Mouse (Mus musculus): ENCODE results near the gene Ms4a13. TPM values are rescaled to one million over a fixed set of nuclear protein-coding genes. Genes with fewer than 3 reads are reported as not detected.

The Ms4a13 gene
- not detected in 2 replicates for polyA plus RNA-seq (2014; fragmentation: Nextera tagmentation; extraction: Ambion mirVana)

DNA sequence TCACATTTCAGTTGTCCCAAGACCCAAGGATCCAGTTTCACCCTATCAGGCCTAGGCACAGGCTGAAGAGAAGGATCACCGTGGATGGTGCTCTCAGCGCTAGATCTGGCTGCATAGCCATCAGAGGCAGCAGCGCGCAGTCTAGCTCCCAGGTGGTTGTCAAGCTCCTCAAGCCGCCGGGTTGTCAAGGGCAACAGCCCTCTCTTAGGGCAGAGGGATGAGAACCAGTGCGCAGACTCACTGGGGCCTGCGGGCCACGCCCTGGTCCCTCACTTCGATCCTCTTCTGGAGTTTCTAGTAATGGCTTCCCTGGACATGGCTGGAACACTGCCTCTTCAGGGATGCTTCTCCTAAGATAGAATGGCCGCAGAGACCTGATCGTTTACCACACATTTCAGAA, at the start of gene Ms4a13:
Gene Ms4a13 (minus strand): TSS at position 192 of the 400 bp plus-strand sequence.
- DNase-seq (no peak), ATAC-seq (ENCODE audit: low FRiP score, low TSS enrichment) (no peak)
- H3K4me3 ChIP-seq (replicated peaks; ENCODE audit: low read depth, low read length): no peak within 1 kb of the TSS
- no peaks in the 10 kb centered on the region for H3K27me3 ChIP-seq (ENCODE audit: control insufficient read depth, insufficient read depth, low read length)
- H3K9me3 ChIP-seq (ENCODE audit: control insufficient read depth, low read length): no peaks in the 10 kb centered on the region
- H3K27ac ChIP-seq (replicated peaks; ENCODE audit: low read depth, low read length): no peak within 1 kb of the TSS
- 72% methylated on average over 12 of the region's 12 CpGs for WGBS
- no peaks in the 10 kb centered on the region for H3K36me3 ChIP-seq (ENCODE audit: control insufficient read depth, insufficient read depth, low read length)
- no peak within 1 kb of the TSS for H3K4me2 ChIP-seq (ENCODE audit: low read length)
- no peak within 1 kb of the TSS for H3K9ac ChIP-seq (replicated peaks; ENCODE audit: low read length)
- no peaks in the 10 kb centered on the region for H3K4me1 ChIP-seq (ENCODE audit: control insufficient read depth, insufficient read depth, low read length)

DNA sequence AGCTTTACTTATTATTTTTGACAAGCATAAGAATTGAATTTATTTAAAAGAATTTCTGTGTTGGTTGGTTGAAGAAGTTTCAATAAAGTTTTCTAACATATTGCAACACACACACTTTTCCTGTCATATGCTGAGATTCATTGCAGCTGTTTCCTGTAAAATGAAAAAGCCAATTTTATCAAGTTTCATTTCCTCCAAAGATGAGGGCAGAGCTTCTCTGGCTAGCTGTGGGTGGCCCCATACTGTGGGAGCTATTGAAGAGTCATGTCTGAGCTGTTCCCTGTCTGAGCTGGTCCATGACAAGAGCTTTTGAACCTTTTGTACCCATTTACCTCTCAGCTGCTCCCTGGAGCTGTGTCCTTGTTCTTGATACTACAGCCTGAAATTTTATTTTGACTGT, 47.7 kb upstream of the Ms4a13 start:
- no peak for DNase-seq
- H3K9me3 ChIP-seq (ENCODE audit: control insufficient read depth, low read length): no peaks in the 10 kb centered on the region
- no peaks in the 10 kb centered on the region for H3K36me3 ChIP-seq (ENCODE audit: control insufficient read depth, insufficient read depth, low read length)
- ATAC-seq (ENCODE audit: low FRiP score, low TSS enrichment): no peak
- H3K4me3 ChIP-seq (replicated peaks; ENCODE audit: low read depth, low read length): no peak overlapping the region
- H3K27me3 ChIP-seq (ENCODE audit: control insufficient read depth, insufficient read depth, low read length): no peaks in the 10 kb centered on the region
- H3K27ac ChIP-seq (replicated peaks; ENCODE audit: low read depth, low read length): no peak overlapping the region
- H3K9ac ChIP-seq (replicated peaks; ENCODE audit: low read length): no peak overlapping the region
- H3K4me2 ChIP-seq (ENCODE audit: low read length): no peak overlapping the region
- no peaks in the 10 kb centered on the region for H3K4me1 ChIP-seq (ENCODE audit: control insufficient read depth, insufficient read depth, low read length)

DNA sequence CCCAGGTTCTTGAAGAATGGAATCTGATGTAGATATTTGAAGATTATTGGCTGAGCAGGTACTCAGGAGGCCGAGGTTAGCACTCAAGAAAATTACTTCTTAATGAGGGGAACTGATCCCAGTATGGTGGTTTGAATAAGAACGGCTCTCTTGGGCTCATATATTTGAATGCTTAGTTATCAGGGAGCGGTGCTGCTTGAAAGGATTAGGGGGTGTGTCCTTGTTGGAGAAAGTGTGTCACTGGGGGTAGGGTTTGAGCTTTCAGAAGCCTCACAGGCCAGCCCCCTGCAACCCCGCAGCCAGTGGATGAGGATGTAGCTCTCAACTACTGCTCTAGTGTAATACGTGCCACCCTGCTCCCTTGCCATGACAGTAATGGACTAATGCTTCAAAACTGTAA, 46.0 kb upstream of the Ms4a13 start:
- Histone ChIP-seq H3K27ac (replicated peaks; ENCODE audit: low read depth, low read length) (no peak overlapping the region), H3K36me3 (ENCODE audit: control insufficient read depth, insufficient read depth, low read length) (no peaks in the 10 kb centered on the region), H3K27me3 (ENCODE audit: control insufficient read depth, insufficient read depth, low read length) (no peaks in the 10 kb centered on the region), H3K4me3 (replicated peaks; ENCODE audit: low read depth, low read length) (no peak overlapping the region), H3K4me2 (ENCODE audit: low read length) (no peak overlapping the region), H3K9me3 (ENCODE audit: control insufficient read depth, low read length) (no peaks in the 10 kb centered on the region), H3K9ac (replicated peaks; ENCODE audit: low read length) (no peak overlapping the region), H3K4me1 (ENCODE audit: control insufficient read depth, insufficient read depth, low read length) (no peaks in the 10 kb centered on the region)
- no peak for ATAC-seq (ENCODE audit: low FRiP score, low TSS enrichment)
- peak; percentile 1 for DNase-seq
- WGBS: 54% methylated on average over 5 of the region's 5 CpGs

GRCm38 (mm10) chr19:11235820-11236219, 39.3 kb upstream of the Ms4a13 start:
- no peaks in the 10 kb centered on the region for H3K27me3 ChIP-seq (ENCODE audit: control insufficient read depth, insufficient read depth, low read length)
- ATAC-seq (ENCODE audit: low FRiP score, low TSS enrichment): no peak
- no peak for DNase-seq
- no peak overlapping the region for H3K4me3 ChIP-seq (replicated peaks; ENCODE audit: low read depth, low read length)
- H3K4me1 ChIP-seq (ENCODE audit: control insufficient read depth, insufficient read depth, low read length): no peaks in the 10 kb centered on the region
- H3K27ac ChIP-seq (replicated peaks; ENCODE audit: low read depth, low read length): no peak overlapping the region
- H3K9ac ChIP-seq (replicated peaks; ENCODE audit: low read length): no peak overlapping the region
- H3K4me2 ChIP-seq (ENCODE audit: low read length): no peak overlapping the region
- H3K9me3 ChIP-seq (ENCODE audit: control insufficient read depth, low read length): no peaks in the 10 kb centered on the region
- no peaks in the 10 kb centered on the region for H3K36me3 ChIP-seq (ENCODE audit: control insufficient read depth, insufficient read depth, low read length)

DNA sequence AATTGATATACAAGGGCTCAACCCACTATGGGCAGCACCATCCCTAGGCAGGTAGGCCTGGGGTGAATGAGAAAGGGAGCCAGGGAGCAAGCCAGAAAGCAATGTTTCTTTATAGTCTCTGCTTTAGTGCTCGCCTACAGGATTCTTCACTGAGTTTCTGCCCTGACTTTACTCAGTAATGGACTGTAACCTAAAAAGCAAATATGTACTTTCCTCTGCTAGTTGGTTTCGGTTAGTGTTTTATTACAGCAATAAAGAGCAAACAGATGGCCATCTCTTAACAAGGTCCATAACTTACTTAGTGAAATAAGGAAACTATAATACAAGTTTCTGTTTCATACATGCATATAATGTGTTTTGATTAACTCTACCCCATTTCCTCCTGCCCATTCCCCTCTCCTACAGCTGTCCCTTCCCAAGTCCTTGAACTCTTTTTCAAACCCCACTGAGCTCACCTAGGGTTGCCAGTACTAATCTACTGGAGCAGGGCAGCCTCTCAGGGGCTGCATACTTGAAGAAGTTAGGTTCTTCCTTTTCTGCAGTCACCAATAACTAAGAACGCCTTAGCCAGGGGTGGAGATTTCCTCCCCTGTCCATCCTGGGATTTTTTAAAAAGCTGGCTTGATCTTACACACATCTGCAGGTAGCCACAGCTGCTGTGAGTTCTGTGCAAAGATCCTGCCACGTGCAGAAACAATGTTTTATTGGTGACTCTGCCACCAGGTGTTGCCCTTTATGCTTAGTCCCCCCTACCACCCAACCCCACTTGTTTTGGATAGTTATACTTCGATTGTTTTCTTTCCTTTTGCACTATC, 38.6 kb upstream of the Ms4a13 start:
- H3K4me1 ChIP-seq (ENCODE audit: control insufficient read depth, insufficient read depth, low read length): no peaks in the 10 kb centered on the region
- no peak overlapping the region for H3K4me2 ChIP-seq (ENCODE audit: low read length)
- no peak overlapping the region for H3K4me3 ChIP-seq (replicated peaks; ENCODE audit: low read depth, low read length)
- 73% methylated on average over 5 of the region's 5 CpGs for WGBS
- H3K36me3 ChIP-seq (ENCODE audit: control insufficient read depth, insufficient read depth, low read length): no peaks in the 10 kb centered on the region
- no peak overlapping the region for H3K27ac ChIP-seq (replicated peaks; ENCODE audit: low read depth, low read length)
- H3K27me3 ChIP-seq (ENCODE audit: control insufficient read depth, insufficient read depth, low read length): no peaks in the 10 kb centered on the region
- H3K9ac ChIP-seq (replicated peaks; ENCODE audit: low read length): no peak overlapping the region
- DNase-seq (no peak), ATAC-seq (ENCODE audit: low FRiP score, low TSS enrichment) (no peak)
- H3K9me3 ChIP-seq (ENCODE audit: control insufficient read depth, low read length): no peaks in the 10 kb centered on the region

DNA sequence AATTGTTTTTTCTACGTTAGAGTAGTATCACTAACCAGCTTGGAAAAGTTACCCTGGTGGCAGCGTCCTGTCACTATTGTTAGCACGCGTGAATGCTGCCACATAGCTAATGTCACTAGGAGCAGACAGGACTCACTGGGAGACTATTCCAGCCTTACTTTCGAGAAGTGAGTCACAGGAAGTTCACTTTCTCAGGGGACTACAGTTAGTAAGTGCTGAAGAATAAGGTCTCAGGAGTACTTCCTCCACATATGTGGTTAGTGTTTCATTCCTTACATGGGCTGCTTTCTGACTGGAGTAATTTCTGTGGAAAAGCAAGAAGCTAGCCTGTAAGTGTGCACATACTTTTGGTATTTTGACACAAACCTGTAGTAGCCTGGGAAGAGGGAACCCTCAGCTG, 37.7 kb upstream of the Ms4a13 start:
- ATAC-seq (ENCODE audit: low FRiP score, low TSS enrichment) (no peak), DNase-seq (no peak)
- Histone ChIP-seq H3K4me2 (ENCODE audit: low read length) (no peak overlapping the region), H3K36me3 (ENCODE audit: control insufficient read depth, insufficient read depth, low read length) (no peaks in the 10 kb centered on the region), H3K9me3 (ENCODE audit: control insufficient read depth, low read length) (no peaks in the 10 kb centered on the region), H3K27me3 (ENCODE audit: control insufficient read depth, insufficient read depth, low read length) (no peaks in the 10 kb centered on the region), H3K27ac (replicated peaks; ENCODE audit: low read depth, low read length) (no peak overlapping the region), H3K9ac (replicated peaks; ENCODE audit: low read length) (no peak overlapping the region), H3K4me3 (replicated peaks; ENCODE audit: low read depth, low read length) (no peak overlapping the region), H3K4me1 (ENCODE audit: control insufficient read depth, insufficient read depth, low read length) (no peaks in the 10 kb centered on the region)
- 84% methylated on average over 5 of the region's 5 CpGs for WGBS

GRCm38 (mm10) chr19:11232348-11232747, 35.8 kb upstream of the Ms4a13 start, which contains the start of gene Ms4a12:
Ms4a12 (minus strand) TSS chr19:11232448.
- Histone ChIP-seq H3K4me3 (replicated peaks; ENCODE audit: low read depth, low read length) (no peak within 1 kb of the TSS), H3K4me1 (ENCODE audit: control insufficient read depth, insufficient read depth, low read length) (no peaks in the 10 kb centered on the region), H3K9me3 (ENCODE audit: control insufficient read depth, low read length) (no peaks in the 10 kb centered on the region), H3K27ac (replicated peaks; ENCODE audit: low read depth, low read length) (no peak within 1 kb of the TSS), H3K9ac (replicated peaks; ENCODE audit: low read length) (no peak within 1 kb of the TSS), H3K36me3 (ENCODE audit: control insufficient read depth, insufficient read depth, low read length) (no peaks in the 10 kb centered on the region), H3K4me2 (ENCODE audit: low read length) (no peak within 1 kb of the TSS), H3K27me3 (ENCODE audit: control insufficient read depth, insufficient read depth, low read length) (no peaks in the 10 kb centered on the region)
- ATAC-seq (ENCODE audit: low FRiP score, low TSS enrichment): no peak
- DNase-seq: no peak
- 83% methylated on average over 5 of the region's 5 CpGs for WGBS

DNA sequence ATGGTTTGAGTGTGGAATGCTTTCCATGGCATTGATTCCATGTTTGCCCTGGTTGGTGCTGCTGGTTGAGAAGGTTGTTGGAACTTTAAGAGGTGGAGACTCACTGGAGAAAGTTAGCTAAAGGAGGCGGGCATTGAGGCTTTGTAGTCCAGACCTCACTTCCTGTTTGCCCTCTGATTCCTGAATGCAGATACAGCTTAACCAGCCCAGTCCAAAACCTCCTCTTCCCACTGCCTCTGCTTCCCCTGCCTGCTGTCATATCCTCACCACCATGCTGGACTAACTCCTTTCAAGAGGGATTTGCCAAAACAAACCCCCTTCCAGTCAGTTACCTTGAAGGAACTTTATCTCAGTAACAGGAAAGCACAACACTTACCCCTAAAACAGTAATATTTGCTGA, 4.0 kb downstream of the Ms4a13 start:
- H3K9ac ChIP-seq (replicated peaks; ENCODE audit: low read length): no peak overlapping the region
- WGBS: 80% methylated on average over 1 of the region's 1 CpGs

DNA sequence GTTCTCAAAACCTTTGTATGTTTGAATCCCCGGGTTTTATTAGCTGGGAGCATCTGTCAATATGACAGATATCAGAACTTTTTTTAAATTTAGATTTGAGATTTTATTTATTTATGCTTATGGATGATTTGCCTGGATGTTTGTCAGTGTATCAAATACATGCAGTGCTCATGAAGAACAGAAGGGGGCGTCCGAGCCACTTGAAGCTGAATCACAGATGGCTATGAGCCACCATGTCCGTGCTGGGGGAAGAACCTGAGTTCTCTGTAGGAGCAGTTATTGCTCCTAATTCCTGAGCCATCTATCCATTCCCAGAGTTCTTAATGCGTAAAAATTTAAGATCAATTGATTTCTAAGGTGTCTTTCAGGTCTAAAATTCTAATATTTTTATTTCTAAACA, 12.4 kb downstream of the Ms4a13 start:
- no peaks in the 10 kb centered on the region for H3K4me1 ChIP-seq (ENCODE audit: control insufficient read depth, insufficient read depth, low read length)
- no peak for DNase-seq
- no peaks in the 10 kb centered on the region for H3K9me3 ChIP-seq (ENCODE audit: control insufficient read depth, low read length)
- H3K27ac ChIP-seq (replicated peaks; ENCODE audit: low read depth, low read length): no peak overlapping the region
- ATAC-seq (ENCODE audit: low FRiP score, low TSS enrichment): no peak
- H3K4me2 ChIP-seq (ENCODE audit: low read length): no peak overlapping the region
- H3K36me3 ChIP-seq (ENCODE audit: control insufficient read depth, insufficient read depth, low read length): no peaks in the 10 kb centered on the region
- H3K4me3 ChIP-seq (replicated peaks; ENCODE audit: low read depth, low read length): no peak overlapping the region
- H3K9ac ChIP-seq (replicated peaks; ENCODE audit: low read length): no peak overlapping the region
- WGBS: 18% methylated on average over 5 of the region's 5 CpGs
- H3K27me3 ChIP-seq (ENCODE audit: control insufficient read depth, insufficient read depth, low read length): no peaks in the 10 kb centered on the region

More for the DNA sequence above, 4.0 kb downstream of the Ms4a13 start:
- Histone ChIP-seq H3K4me2 (ENCODE audit: low read length) (no peak overlapping the region), H3K27ac (replicated peaks; ENCODE audit: low read depth, low read length) (no peak overlapping the region), H3K4me1 (ENCODE audit: control insufficient read depth, insufficient read depth, low read length) (no peaks in the 10 kb centered on the region), H3K36me3 (ENCODE audit: control insufficient read depth, insufficient read depth, low read length) (no peaks in the 10 kb centered on the region), H3K4me3 (replicated peaks; ENCODE audit: low read depth, low read length) (no peak overlapping the region), H3K9me3 (ENCODE audit: control insufficient read depth, low read length) (no peaks in the 10 kb centered on the region), H3K27me3 (ENCODE audit: control insufficient read depth, insufficient read depth, low read length) (no peaks in the 10 kb centered on the region)
- DNase-seq (no peak), ATAC-seq (ENCODE audit: low FRiP score, low TSS enrichment) (no peak)

All from midbrain, embryonic 14.5 days (tissue).